Mouse (Mus musculus): ENCODE measurements at regions not wholly inside any gene's neighbourhood (a gene's known extent, or its start where the extent isn't known, plus 50 kb on each side); places are given as distances from the start of the nearest gene placed in this dataset.

- H3K9ac ChIP-seq (ENCODE audit: low read length) = no peak overlapping the region
- no peak overlapping the region for H3K4me2 ChIP-seq (ENCODE audit: low read length)
- no peaks in the 10 kb centered on the region for H3K36me3 ChIP-seq (ENCODE audit: control insufficient read depth, insufficient read depth, low read length)
- H3K4me3 ChIP-seq (ENCODE audit: low read depth, low read length) = no peak overlapping the region
- 16% methylated on average over 5 of the region's 5 CpGs for WGBS
- peaks cover 5% of the 10 kb centered on the region; the same call in 1 of the 2 replicates for H3K4me1 ChIP-seq (ENCODE audit: control insufficient read depth, insufficient read depth, low read length)
- H3K9me3 ChIP-seq (replicated peaks; ENCODE audit: control insufficient read depth, low read length) = no peaks in the 10 kb centered on the region
- DNase-seq (ENCODE audit: low spot score) = peak; percentile 62
- H3K27ac ChIP-seq (ENCODE audit: low read depth, low read length) = no peak overlapping the region
- ATAC-seq = peak; percentile 89
- H3K27me3 ChIP-seq (replicated peaks; ENCODE audit: control insufficient read depth, insufficient read depth, low read length) = no peaks in the 10 kb centered on the region
These were observed 215.7 kb downstream of the Tmem161b start for GRCm38 (mm10) chr13:84437586-84438443.

- H3K4me1 ChIP-seq (ENCODE audit: control insufficient read depth, insufficient read depth, low read length) = peaks cover 5% of the 10 kb centered on the region; the same call in 1 of the 2 replicates
- peak; percentile 66 for ATAC-seq
- H3K4me2 ChIP-seq (ENCODE audit: low read length) = no peak overlapping the region
- WGBS = 30% methylated on average over 2 of the region's 2 CpGs
- DNase-seq (ENCODE audit: low spot score) = peak; percentile 16
- no peaks in the 10 kb centered on the region for H3K9me3 ChIP-seq (replicated peaks; ENCODE audit: control insufficient read depth, low read length)
- no peak overlapping the region for H3K27ac ChIP-seq (ENCODE audit: low read depth, low read length)
- no peak overlapping the region for H3K9ac ChIP-seq (ENCODE audit: low read length)
- no peaks in the 10 kb centered on the region for H3K36me3 ChIP-seq (ENCODE audit: control insufficient read depth, insufficient read depth, low read length)
- no peaks in the 10 kb centered on the region for H3K27me3 ChIP-seq (replicated peaks; ENCODE audit: control insufficient read depth, insufficient read depth, low read length)
- H3K4me3 ChIP-seq (ENCODE audit: low read depth, low read length) = no peak overlapping the region
These were observed 216.3 kb downstream of the Tmem161b start for GRCm38 (mm10) chr13:84438444-84438766.

DNA sequence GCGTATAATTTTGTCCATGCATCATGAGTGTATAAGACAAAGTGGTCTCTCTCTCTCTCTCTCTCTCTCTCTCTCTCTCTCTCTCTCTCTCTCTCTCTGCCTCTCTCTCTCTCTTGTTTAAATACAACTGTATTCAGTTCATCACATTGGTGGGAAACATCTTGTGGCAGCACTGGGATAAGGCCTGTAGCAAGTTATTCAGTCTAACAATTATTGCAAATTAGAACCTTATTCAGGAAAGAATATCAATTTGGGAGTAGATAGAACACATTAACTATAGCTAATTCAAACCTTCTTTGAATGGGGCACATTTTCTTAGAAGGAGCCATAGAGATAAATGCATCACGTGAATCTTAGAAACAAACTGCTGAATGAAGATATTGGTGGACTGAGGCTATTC, 226.4 kb downstream of the Tmem161b start:
- ATAC-seq = peak; percentile 38
- no peaks in the 10 kb centered on the region for H3K36me3 ChIP-seq (ENCODE audit: control insufficient read depth, insufficient read depth, low read length)
- no peak overlapping the region for H3K4me3 ChIP-seq (ENCODE audit: low read depth, low read length)
- H3K27me3 ChIP-seq (replicated peaks; ENCODE audit: control insufficient read depth, insufficient read depth, low read length) = no peaks in the 10 kb centered on the region
- no peaks in the 10 kb centered on the region for H3K9me3 ChIP-seq (replicated peaks; ENCODE audit: control insufficient read depth, low read length)
- no peak overlapping the region for H3K9ac ChIP-seq (ENCODE audit: low read length)
- no peak overlapping the region for H3K4me2 ChIP-seq (ENCODE audit: low read length)
- DNase-seq (ENCODE audit: low spot score) = no peak
- H3K4me1 ChIP-seq (ENCODE audit: control insufficient read depth, insufficient read depth, low read length) = 0 out of 2 replicates have a peak, but pooled peaks cover 2% of the 10 kb centered on the region
- 27% methylated on average over 2 of the region's 2 CpGs for WGBS
- no peak overlapping the region for H3K27ac ChIP-seq (ENCODE audit: low read depth, low read length)

DNA sequence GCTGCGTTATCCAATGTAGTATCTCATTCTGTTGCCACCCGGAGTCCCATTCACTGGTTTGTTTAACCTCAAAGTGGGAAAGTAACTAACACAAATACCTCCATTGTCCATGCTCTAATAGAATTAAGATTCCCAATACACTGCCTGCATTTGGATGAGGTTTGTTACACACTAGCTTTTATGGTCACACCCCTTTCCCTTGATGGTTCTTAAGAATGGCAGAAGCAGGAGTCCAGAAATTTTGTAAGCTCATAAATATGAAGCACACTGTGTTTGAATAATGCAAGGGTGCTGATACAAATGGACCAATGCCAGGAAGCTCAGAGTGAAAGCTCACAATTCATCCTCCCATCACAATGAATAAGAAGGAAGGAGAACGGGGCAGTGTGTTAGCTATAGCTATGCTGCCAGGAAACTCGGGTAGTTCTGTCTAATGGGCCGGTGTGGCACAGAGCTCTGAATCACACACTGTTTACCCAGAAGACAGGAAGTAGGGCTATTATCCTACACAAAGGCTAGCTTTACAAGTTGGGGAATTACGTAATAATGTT, 227.0 kb downstream of the Tmem161b start:
- no peaks in the 10 kb centered on the region for H3K9me3 ChIP-seq (replicated peaks; ENCODE audit: control insufficient read depth, low read length)
- WGBS = 1% methylated on average over 6 of the region's 6 CpGs
- no peak overlapping the region for H3K9ac ChIP-seq (ENCODE audit: low read length)
- no peak overlapping the region for H3K27ac ChIP-seq (ENCODE audit: low read depth, low read length)
- no peak overlapping the region for H3K4me2 ChIP-seq (ENCODE audit: low read length)
- no peaks in the 10 kb centered on the region for H3K27me3 ChIP-seq (replicated peaks; ENCODE audit: control insufficient read depth, insufficient read depth, low read length)
- ATAC-seq = peak; percentile 98
- peak; percentile 97 for DNase-seq (ENCODE audit: low spot score)
- no peaks in the 10 kb centered on the region for H3K36me3 ChIP-seq (ENCODE audit: control insufficient read depth, insufficient read depth, low read length)
- H3K4me3 ChIP-seq (ENCODE audit: low read depth, low read length) = no peak overlapping the region
- 0 out of 2 replicates have a peak, but pooled peaks cover 2% of the 10 kb centered on the region for H3K4me1 ChIP-seq (ENCODE audit: control insufficient read depth, insufficient read depth, low read length)

All from forebrain, embryonic 14.5 days (tissue).